Mouse (Mus musculus) kidney, postnatal 25 days (tissue): ENCODE measurements around the gene Slc28a1.
A peak's percentile ranks its signal among the peaks of the same experiment; 100 is the strongest.
"Not testable (repeated sequence)": the region's sequence is repeated elsewhere in the genome, so short reads cannot be mapped to it uniquely, and the experiment has no call there.

Source experiments
- DNase-seq, 2 experiments: peaks; one replicate each; pipeline ENCODE4 v3.0.0; 2021; ENCODE audit warnings: mixed read lengths in 2 of 2

Gene Slc28a1

GRCm38 (mm10) chr7:81125215-81126175 lies 10.9 kb downstream of the Slc28a1 start:
- no peak for DNase-seq

- DNase-seq = no peak
Observed at GRCm38 (mm10) chr7:81131864-81132263, 17.3 kb downstream of the Slc28a1 start.

GRCm38 (mm10) chr7:81132851-81133279 lies 18.3 kb downstream of the Slc28a1 start:
- peak; percentile 44 to 75 for DNase-seq

- DNase-seq = no peak
Observed at GRCm38 (mm10) chr7:81133416-81133815, 18.8 kb downstream of the Slc28a1 start.

- no peak for DNase-seq
Observed at GRCm38 (mm10) chr7:81133941-81134340, 19.3 kb downstream of the Slc28a1 start.

- DNase-seq = peak; percentile 80 to 89
Observed at GRCm38 (mm10) chr7:81134614-81135067, 20.0 kb downstream of the Slc28a1 start.

GRCm38 (mm10) chr7:81137292-81137691 lies 22.7 kb downstream of the Slc28a1 start:
- no peak for DNase-seq

- peak; percentile 84 to 89 for DNase-seq
Observed at GRCm38 (mm10) chr7:81139100-81139499, 24.5 kb downstream of the Slc28a1 start.

- no peak for DNase-seq
Observed at GRCm38 (mm10) chr7:81139671-81140404, 25.2 kb downstream of the Slc28a1 start.

- DNase-seq = no peak
Observed at GRCm38 (mm10) chr7:81141541-81141940, 26.9 kb downstream of the Slc28a1 start.

GRCm38 (mm10) chr7:81143056-81143455 lies 28.5 kb downstream of the Slc28a1 start:
- not testable (repeated sequence) for DNase-seq

- no peak for DNase-seq
Observed at GRCm38 (mm10) chr7:81149759-81150158, 35.2 kb downstream of the Slc28a1 start.

- DNase-seq = no peak
Observed at GRCm38 (mm10) chr7:81151216-81151615, 36.6 kb downstream of the Slc28a1 start.

GRCm38 (mm10) chr7:81152306-81152705 lies 37.7 kb downstream of the Slc28a1 start:
- DNase-seq = no peak

- no peak for DNase-seq
Observed at GRCm38 (mm10) chr7:81152826-81153225, 38.2 kb downstream of the Slc28a1 start.

GRCm38 (mm10) chr7:81153327-81153726 lies 38.7 kb downstream of the Slc28a1 start:
- DNase-seq = no peak

GRCm38 (mm10) chr7:81154244-81154643 lies 39.6 kb downstream of the Slc28a1 start:
- not testable (repeated sequence) for DNase-seq

- DNase-seq = peak; percentile 66 to 69
Observed at GRCm38 (mm10) chr7:81154960-81155359, 40.4 kb downstream of the Slc28a1 start.

- no peak for DNase-seq
Observed at GRCm38 (mm10) chr7:81158933-81159332, 44.3 kb downstream of the Slc28a1 start.

- DNase-seq = peak in 1 of 2 experiments; percentile 61
Observed at GRCm38 (mm10) chr7:81161666-81162065, 47.1 kb downstream of the Slc28a1 start.

- DNase-seq = peak; percentile 83 to 87
Observed at GRCm38 (mm10) chr7:81162345-81162744, 47.7 kb downstream of the Slc28a1 start.

- no peak for DNase-seq
Observed at GRCm38 (mm10) chr7:81164411-81164810, 49.8 kb downstream of the Slc28a1 start.

GRCm38 (mm10) chr7:81167124-81167523 lies 52.5 kb downstream of the Slc28a1 start:
- peak in 1 of 2 experiments; percentile 53 for DNase-seq
